Mouse (Mus musculus): ENCODE results near the gene Mogs. TPM values are rescaled to one million over a fixed set of nuclear protein-coding genes. Genes with fewer than 3 reads are reported as not detected.
"Not testable (repeated sequence)": the region's sequence is repeated elsewhere in the genome, so short reads cannot be mapped to it uniquely, and the experiment has no call there.

Gene Mogs
- polyA plus RNA-seq, 1 experiment from 2014 or later: 34.9 TPM

DNA sequence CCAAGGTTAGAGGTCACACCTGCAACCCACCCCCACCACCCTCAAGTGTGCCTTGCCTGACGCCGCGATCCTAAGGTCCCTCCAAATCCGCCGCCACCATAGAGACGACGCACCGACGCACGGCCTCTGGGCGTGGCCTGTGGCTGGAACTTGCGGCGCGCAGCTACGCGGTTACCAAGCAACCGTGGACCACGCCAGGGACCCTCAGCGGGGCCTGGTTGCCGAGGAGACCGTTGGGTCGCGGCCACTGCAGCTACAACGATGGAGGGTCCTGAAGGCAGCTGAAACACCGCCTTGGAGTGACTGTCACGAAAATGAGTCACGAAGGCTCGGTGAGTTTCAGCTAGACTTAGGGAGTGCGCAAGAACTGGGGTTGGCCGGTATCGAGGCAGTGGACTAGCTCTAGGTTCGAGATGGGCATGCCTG lies 41.0 kb downstream of the Mogs start, which contains the start of the genes Wdr54 and 1700003E16Rik:
TSS of gene Wdr54 (minus strand) at position 139 of the 426 bp plus-strand sequence.
TSS of gene 1700003E16Rik (plus strand) at position 146 of the 426 bp plus-strand sequence.
- peaks cover 16% of the 10 kb centered on the region for H3K4me1 ChIP-seq (ENCODE audit: insufficient read depth, low read length)
- H3K4me3 ChIP-seq (ENCODE audit: low read length): peak within 1 kb of the TSS; percentile 62
- WGBS: 2% methylated on average over 32 of the region's 32 CpGs
- peak within 1 kb of the TSS; percentile 58 for H3K9ac ChIP-seq (replicated peaks; ENCODE audit: low read length)
- peak; percentile 78 for ATAC-seq (ENCODE audit: low FRiP score, low TSS enrichment)
- peak within 1 kb of the TSS; percentile 92 for H3K4me2 ChIP-seq (replicated peaks; ENCODE audit: low read depth, low read length)
- peaks cover 11% of the 10 kb centered on the region; the same call in 1 of the 2 replicates for H3K36me3 ChIP-seq (ENCODE audit: insufficient read depth, low read length)
- H3K9me3 ChIP-seq (ENCODE audit: low read length): no peaks in the 10 kb centered on the region
- H3K27me3 ChIP-seq (ENCODE audit: insufficient read depth, low read length): peaks cover 10% of the 10 kb centered on the region
- H3K27ac ChIP-seq (ENCODE audit: low read length): no peak within 1 kb of the TSS

DNA sequence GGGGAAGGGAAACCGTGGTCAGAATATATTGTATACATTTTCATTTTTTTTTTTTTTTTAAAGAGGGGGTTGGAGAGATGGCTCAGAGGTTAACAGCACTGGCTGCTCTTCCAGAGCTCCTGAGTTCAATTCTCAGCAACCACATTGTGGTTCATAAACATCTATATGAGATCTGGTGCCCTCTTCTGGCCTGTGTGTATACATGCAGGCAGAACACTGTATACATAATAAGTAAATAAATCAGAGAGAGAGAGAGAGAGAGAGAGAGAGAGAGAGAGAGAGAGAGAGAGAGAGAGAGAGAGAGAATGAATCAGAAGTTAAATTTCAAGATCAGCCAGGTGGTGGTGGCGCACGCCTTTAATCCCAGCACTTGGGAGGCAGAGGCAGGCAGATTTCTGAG lies 44.2 kb downstream of the Mogs start:
- H3K27me3 ChIP-seq (ENCODE audit: insufficient read depth, low read length): peaks cover 24% of the 10 kb centered on the region
- H3K27ac ChIP-seq (ENCODE audit: low read length); H3K9ac ChIP-seq (replicated peaks; ENCODE audit: low read length); H3K4me2 ChIP-seq (replicated peaks; ENCODE audit: low read depth, low read length); H3K9me3 ChIP-seq (ENCODE audit: low read length); H3K36me3 ChIP-seq (ENCODE audit: insufficient read depth, low read length); ATAC-seq (ENCODE audit: low FRiP score, low TSS enrichment); H3K4me3 ChIP-seq (ENCODE audit: low read length): not testable (repeated sequence)
- 31% methylated on average over 3 of the region's 3 CpGs for WGBS
- H3K4me1 ChIP-seq (ENCODE audit: insufficient read depth, low read length): peaks cover 31% of the 10 kb centered on the region

DNA sequence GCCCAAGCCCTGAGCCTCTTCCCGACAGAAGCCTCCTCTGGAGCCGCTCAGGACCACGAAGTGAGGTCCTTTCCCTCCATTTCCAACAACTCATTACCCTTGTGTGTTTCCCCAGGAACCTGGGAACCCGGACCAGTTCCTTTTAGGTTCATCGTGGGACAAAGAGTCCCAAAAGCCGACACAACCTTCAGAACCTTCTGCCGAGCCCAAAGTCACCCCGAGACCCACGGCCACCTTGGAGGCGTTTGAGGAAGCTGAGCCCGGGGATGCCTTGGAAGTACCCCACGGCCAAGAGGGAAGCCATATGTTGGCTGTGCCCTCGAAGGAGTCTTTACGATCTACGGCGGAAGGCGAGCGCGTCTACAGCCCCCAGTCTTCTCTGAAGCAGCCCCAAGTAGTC lies 46.1 kb downstream of the Mogs start:
- Histone ChIP-seq H3K9ac (replicated peaks; ENCODE audit: low read length) (peak overlapping the region; percentile 53), H3K4me2 (replicated peaks; ENCODE audit: low read depth, low read length) (peak overlapping the region; percentile 85), H3K9me3 (ENCODE audit: low read length) (no peaks in the 10 kb centered on the region), H3K36me3 (ENCODE audit: insufficient read depth, low read length) (no peaks in the 10 kb centered on the region), H3K27ac (ENCODE audit: low read length) (no peak overlapping the region), H3K27me3 (ENCODE audit: insufficient read depth, low read length) (peaks cover 24% of the 10 kb centered on the region), H3K4me1 (ENCODE audit: insufficient read depth, low read length) (peaks cover 23% of the 10 kb centered on the region), H3K4me3 (ENCODE audit: low read length) (peak overlapping the region; percentile 48)
- WGBS: 7% methylated on average over 19 of the region's 19 CpGs
- ATAC-seq (ENCODE audit: low FRiP score, low TSS enrichment): no peak

GRCm38 (mm10) chr6:83161921-83162641 lies 46.8 kb downstream of the Mogs start:
- peak; percentile 42; the same call in 1 of the 2 replicates for ATAC-seq (ENCODE audit: low FRiP score, low TSS enrichment)
- Histone ChIP-seq H3K4me1 (ENCODE audit: insufficient read depth, low read length) (peaks cover 26% of the 10 kb centered on the region), H3K9me3 (ENCODE audit: low read length) (no peaks in the 10 kb centered on the region), H3K36me3 (ENCODE audit: insufficient read depth, low read length) (no peaks in the 10 kb centered on the region), H3K9ac (replicated peaks; ENCODE audit: low read length) (peak overlapping the region; percentile 53), H3K4me3 (ENCODE audit: low read length) (peak overlapping the region; percentile 48), H3K4me2 (replicated peaks; ENCODE audit: low read depth, low read length) (peak overlapping the region; percentile 85), H3K27ac (ENCODE audit: low read length) (no peak overlapping the region), H3K27me3 (ENCODE audit: insufficient read depth, low read length) (peaks cover 24% of the 10 kb centered on the region)
- under 1% methylated on average over 49 of the region's 49 CpGs for WGBS

DNA sequence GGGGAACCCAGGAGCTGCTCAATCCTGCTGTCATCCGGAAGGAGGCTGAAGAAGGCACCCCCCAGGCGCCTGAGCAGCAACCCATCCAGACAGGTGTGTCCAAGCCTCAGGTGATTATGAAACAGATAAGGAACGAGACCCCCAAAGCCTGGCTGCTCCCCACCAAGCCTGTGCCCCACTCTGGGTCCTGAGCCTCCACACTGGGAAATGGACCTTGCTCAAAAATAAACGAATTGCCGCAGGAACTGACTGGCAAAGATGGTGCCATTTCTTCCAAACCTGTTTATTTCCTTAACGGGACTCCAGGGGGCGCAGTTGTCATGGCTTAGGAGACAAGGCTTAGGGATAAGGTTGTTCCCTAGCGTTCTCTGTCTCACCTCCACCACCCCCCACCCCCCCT lies 47.4 kb downstream of the Mogs start:
- H3K27me3 ChIP-seq (ENCODE audit: insufficient read depth, low read length): peaks cover 24% of the 10 kb centered on the region
- under 1% methylated on average over 8 of the region's 8 CpGs for WGBS
- no peaks in the 10 kb centered on the region for H3K36me3 ChIP-seq (ENCODE audit: insufficient read depth, low read length)
- no peak overlapping the region for H3K27ac ChIP-seq (ENCODE audit: low read length)
- H3K9ac ChIP-seq (replicated peaks; ENCODE audit: low read length): peak overlapping the region; percentile 53
- H3K9me3 ChIP-seq (ENCODE audit: low read length): no peaks in the 10 kb centered on the region
- peaks cover 30% of the 10 kb centered on the region for H3K4me1 ChIP-seq (ENCODE audit: insufficient read depth, low read length)
- H3K4me2 ChIP-seq (replicated peaks; ENCODE audit: low read depth, low read length): peak overlapping the region; percentile 85
- H3K4me3 ChIP-seq (ENCODE audit: low read length): peak overlapping the region; percentile 48
- no peak for ATAC-seq (ENCODE audit: low FRiP score, low TSS enrichment)

DNA sequence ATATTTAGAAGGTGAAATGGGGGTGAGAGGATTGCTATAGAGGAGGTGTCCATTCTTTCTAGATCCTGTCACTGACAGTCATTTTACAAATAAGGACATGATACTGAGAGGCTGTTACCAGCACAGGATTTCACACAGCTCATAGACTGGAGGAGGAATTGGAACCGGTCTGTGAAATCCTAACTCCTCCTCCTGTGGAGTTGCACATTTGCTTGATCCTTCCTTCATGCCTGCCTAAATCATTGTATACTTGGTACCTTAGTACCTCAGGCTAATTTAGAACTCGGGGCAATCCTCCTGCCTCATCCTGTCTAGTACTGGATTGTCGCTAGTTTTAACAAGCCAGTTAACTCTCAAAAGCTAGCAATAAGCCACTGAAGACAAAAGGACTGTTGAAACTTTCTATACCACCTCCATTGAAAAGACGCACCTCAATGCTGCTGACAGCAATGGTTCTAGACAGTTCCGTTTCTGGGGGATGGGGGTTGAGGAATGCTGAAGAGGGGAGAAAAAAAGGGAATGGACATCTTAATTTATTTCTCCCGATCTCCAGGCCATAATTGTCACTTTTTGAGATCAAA lies 49.8 kb downstream of the Mogs start:
- 4% methylated on average over 6 of the region's 6 CpGs for WGBS
- H3K27ac ChIP-seq (ENCODE audit: low read length): peak overlapping the region; percentile 64

GRCm38 (mm10) chr6:83165607-83166242 lies 50.4 kb downstream of the Mogs start, which contains the start of gene Dctn1:
TSS of gene Dctn1 (plus strand) at chr6:83165920.
- H3K4me3 ChIP-seq (ENCODE audit: low read length): peak within 1 kb of the TSS; percentile 89
- H3K9me3 ChIP-seq (ENCODE audit: low read length): no peaks in the 10 kb centered on the region
- ATAC-seq (ENCODE audit: low FRiP score, low TSS enrichment): peak; percentile 82
- H3K4me2 ChIP-seq (replicated peaks; ENCODE audit: low read depth, low read length): peak within 1 kb of the TSS; percentile 80
- H3K27ac ChIP-seq (ENCODE audit: low read length): peak within 1 kb of the TSS; percentile 84
- under 1% methylated on average over 49 of the region's 58 CpGs for WGBS
- no peaks in the 10 kb centered on the region for H3K36me3 ChIP-seq (ENCODE audit: insufficient read depth, low read length)
- H3K27me3 ChIP-seq (ENCODE audit: insufficient read depth, low read length): peaks cover 19% of the 10 kb centered on the region
- peaks cover 37% of the 10 kb centered on the region for H3K4me1 ChIP-seq (ENCODE audit: insufficient read depth, low read length)
- peak within 1 kb of the TSS; percentile 93 for H3K9ac ChIP-seq (replicated peaks; ENCODE audit: low read length)

More for the DNA sequence above, 49.8 kb downstream of the Mogs start:
- Histone ChIP-seq H3K4me2 (replicated peaks; ENCODE audit: low read depth, low read length) (peak overlapping the region; percentile 80), H3K9ac (replicated peaks; ENCODE audit: low read length) (peak overlapping the region; percentile 93), H3K9me3 (ENCODE audit: low read length) (no peaks in the 10 kb centered on the region), H3K4me3 (ENCODE audit: low read length) (peak overlapping the region; percentile 89), H3K4me1 (ENCODE audit: insufficient read depth, low read length) (peaks cover 36% of the 10 kb centered on the region), H3K36me3 (ENCODE audit: insufficient read depth, low read length) (no peaks in the 10 kb centered on the region), H3K27me3 (ENCODE audit: insufficient read depth, low read length) (peaks cover 24% of the 10 kb centered on the region)
- ATAC-seq (ENCODE audit: low FRiP score, low TSS enrichment): no peak; the same call in 1 of the 2 replicates

- Histone ChIP-seq H3K27me3 (ENCODE audit: insufficient read depth, low read length) (peaks cover 14% of the 10 kb centered on the region), H3K36me3 (ENCODE audit: insufficient read depth, low read length) (no peaks in the 10 kb centered on the region), H3K9ac (replicated peaks; ENCODE audit: low read length) (peak overlapping the region; percentile 93), H3K9me3 (ENCODE audit: low read length) (no peaks in the 10 kb centered on the region), H3K4me1 (ENCODE audit: insufficient read depth, low read length) (peaks cover 37% of the 10 kb centered on the region), H3K4me3 (ENCODE audit: low read length) (peak overlapping the region; percentile 89), H3K4me2 (replicated peaks; ENCODE audit: low read depth, low read length) (peak overlapping the region; percentile 80), H3K27ac (ENCODE audit: low read length) (peak overlapping the region; percentile 84)
- no peak; the same call in 1 of the 2 replicates for ATAC-seq (ENCODE audit: low FRiP score, low TSS enrichment)
- 0% methylated on average over 12 of the region's 12 CpGs for WGBS
Measured at GRCm38 (mm10) chr6:83166243-83166630, 50.9 kb downstream of the Mogs start.
